Mouse (Mus musculus) urinary bladder, adult 18-20 months (tissue): ENCODE results near the gene Lrp6.

ENCODE experiments used
- DNase-seq, 2 experiments: peaks; one replicate each; pipeline ENCODE4 v3.0.0; 2022; ENCODE audit warnings: low spot score in 2 of 2, mixed read lengths in 2 of 2

Lrp6 gene

GRCm38 (mm10) chr6:134575288-134575741 is 8.6 kb upstream of the Lrp6 start:
- no peak for DNase-seq

DNA sequence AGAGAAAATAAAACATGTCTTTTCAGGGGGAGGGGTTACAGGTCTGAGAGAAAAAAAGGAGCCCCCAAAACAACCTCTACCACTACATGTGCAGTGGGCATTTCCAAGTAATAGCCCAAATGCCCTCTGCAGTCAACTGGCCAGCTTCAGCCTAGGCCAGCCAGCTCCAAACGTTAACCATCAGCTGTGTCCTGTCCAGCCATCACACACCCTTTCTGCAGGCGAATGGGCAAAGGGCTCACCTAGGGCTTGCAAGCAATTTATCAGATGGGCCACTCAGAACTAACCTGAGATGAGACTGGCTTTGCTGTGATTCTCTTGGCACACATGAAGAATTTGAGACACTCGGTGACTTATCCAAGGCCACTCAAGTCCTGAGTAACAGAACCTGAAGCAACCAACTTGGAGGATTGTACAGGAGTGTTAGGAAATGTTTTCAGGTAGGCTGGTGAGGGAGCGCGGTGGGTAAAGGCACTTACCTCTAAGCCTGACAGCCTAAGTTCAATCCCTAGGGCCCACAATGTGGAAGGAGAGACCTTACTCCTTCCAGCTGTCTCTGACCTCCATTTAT is 1.3 kb upstream of the Lrp6 start:
- DNase-seq = no peak

- peak in 1 of 2 experiments; percentile 25 for DNase-seq
Measured at GRCm38 (mm10) chr6:134566248-134566817, 432 bp downstream of the Lrp6 start.

DNA sequence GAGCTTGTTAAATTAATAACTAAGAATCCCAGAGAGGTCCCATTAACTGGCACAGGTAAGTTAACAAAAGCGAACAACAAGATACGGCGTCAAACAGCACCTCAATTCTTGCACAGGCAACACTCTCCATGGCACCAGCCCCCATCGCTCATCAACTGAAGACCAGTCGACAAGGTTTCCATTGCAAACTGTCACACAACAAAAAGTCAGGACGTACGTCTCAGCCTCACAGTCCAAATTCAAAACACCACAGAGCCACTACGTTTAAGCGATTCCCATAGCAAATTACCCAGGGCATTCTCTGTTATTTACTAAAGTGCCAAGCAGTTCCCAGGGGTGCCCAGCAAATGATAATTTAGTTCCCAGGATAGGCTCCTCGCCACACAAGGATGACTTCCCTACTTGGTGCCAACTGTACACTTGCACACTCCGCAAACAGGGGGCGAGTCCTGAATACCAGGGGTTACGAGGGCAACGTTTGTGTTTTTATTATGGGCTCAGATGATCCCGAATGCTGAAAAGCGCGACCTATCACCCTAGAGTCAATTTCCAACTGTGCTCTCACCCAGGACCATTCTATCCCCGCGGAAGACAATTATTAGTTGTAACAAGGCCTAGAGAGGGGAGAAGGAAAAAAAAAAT is 1.0 kb downstream of the Lrp6 start:
- no peak for DNase-seq

- DNase-seq = no peak
Measured at GRCm38 (mm10) chr6:134564539-134564938, 2.2 kb downstream of the Lrp6 start.

- no peak for DNase-seq
Measured at GRCm38 (mm10) chr6:134559635-134560034, 7.1 kb downstream of the Lrp6 start.

DNA sequence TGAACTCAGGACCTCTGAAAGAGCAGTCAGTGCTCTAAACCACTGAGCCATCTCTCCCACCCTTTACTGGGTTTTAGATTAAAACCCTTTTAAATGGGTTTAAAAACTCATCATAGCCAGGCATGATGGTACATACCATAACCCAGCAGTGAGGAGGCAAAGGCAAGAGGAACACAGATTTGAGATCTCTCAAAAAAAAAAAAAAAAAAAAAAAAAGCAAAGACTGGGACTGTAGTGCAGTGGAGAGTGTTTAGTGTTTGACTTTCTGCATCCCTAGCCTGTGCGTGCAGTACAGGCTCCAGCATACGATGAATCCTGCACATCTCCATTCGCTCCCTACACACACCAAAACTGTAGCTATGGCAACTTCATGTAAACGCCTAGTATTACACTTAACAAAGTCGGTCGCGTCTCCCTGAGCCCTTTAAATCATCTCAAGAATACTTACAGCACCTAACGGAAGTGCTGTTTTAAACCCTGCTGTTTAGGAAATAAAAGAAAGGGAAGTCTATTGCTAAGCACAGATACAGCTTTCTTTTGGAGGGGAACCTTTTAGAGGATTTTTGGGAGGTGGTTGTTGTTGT is 8.1 kb downstream of the Lrp6 start:
- no peak for DNase-seq

- DNase-seq = no peak
Measured at GRCm38 (mm10) chr6:134557043-134557442, 9.7 kb downstream of the Lrp6 start.

DNA sequence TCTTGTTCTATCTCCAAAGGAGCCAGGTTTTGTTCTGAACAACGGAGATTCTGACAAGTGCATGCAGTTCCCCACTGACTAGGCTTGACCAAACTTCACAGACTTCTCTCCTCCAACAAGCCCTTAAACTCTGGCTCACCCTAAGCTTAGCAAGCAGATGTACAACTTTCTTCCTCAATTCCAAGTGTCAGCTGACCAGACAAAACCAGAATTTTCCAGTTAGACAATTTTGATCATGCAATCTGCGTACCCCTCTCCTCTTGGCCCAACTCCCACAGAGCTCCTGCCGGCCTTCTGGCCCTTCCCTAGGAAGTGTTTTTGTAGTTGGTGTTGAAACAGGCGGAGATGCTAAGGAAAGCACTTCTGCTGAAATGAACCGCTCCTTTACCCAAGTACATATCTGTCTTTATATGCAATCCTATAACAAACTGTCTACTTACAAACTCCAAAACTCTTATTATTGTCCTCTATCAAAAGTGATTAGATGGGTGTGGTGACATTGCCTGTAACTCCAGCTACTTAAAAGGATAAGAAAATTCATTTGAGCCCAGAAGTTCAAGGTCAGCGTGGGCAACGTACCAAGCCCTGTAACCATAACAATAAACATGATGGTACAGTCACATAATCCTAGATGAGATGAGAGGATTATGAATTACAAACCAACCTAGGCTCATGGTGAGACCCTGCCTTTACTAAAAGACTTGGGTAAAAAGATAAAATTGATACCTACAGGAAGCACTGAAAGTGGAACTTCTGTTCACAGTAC is 10.4 kb downstream of the Lrp6 start:
- DNase-seq = no peak

- no peak for DNase-seq
Measured at GRCm38 (mm10) chr6:134555178-134555577, 11.6 kb downstream of the Lrp6 start.

GRCm38 (mm10) chr6:134554230-134554629 is 12.5 kb downstream of the Lrp6 start:
- no peak for DNase-seq

- DNase-seq = no peak
Measured at GRCm38 (mm10) chr6:134551007-134551406, 15.8 kb downstream of the Lrp6 start.

GRCm38 (mm10) chr6:134550396-134550795 is 16.4 kb downstream of the Lrp6 start:
- no peak for DNase-seq

DNA sequence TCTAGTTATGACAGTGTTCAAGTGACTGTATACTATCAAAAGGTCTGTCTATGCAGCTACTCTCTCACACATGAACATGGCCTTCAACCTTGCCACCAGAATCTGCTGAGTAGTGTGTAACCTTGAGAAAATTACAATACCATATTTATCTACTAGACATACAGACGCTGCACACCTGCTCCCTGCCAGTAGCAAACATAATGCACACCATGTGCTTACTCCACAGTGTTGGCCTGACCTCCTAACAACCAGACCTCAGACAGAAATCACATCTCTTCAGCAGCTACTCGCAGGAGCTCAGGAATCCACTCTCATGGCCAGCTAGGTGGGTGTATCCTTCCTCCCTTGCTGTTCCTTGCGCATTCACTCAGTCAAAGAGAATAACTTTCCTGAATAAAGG is 21.9 kb downstream of the Lrp6 start:
- no peak for DNase-seq

- no peak for DNase-seq
Measured at GRCm38 (mm10) chr6:134544093-134544492, 22.7 kb downstream of the Lrp6 start.

DNA sequence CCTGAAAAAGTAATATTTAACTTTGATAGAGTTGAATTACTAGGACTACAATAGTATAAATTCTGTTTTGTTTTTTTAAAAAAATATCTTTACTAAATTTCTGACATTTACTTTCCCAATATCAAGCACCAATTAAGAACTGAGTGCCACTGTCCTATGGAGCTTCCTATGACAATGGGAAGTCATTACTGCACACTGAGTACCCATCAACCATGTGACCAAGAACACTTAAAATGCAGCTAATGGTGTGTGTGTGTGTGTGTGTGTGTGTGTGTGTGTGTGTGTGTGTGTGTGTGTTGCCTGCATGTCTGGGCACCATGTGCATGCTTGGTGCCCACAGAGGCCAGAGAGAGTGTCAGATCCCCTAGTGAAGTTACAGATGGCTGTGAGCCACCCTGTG is 23.2 kb downstream of the Lrp6 start:
- no peak for DNase-seq

GRCm38 (mm10) chr6:134542374-134542773 is 24.4 kb downstream of the Lrp6 start:
- no peak for DNase-seq

- no peak for DNase-seq
Measured at GRCm38 (mm10) chr6:134540161-134540560, 26.6 kb downstream of the Lrp6 start.

DNA sequence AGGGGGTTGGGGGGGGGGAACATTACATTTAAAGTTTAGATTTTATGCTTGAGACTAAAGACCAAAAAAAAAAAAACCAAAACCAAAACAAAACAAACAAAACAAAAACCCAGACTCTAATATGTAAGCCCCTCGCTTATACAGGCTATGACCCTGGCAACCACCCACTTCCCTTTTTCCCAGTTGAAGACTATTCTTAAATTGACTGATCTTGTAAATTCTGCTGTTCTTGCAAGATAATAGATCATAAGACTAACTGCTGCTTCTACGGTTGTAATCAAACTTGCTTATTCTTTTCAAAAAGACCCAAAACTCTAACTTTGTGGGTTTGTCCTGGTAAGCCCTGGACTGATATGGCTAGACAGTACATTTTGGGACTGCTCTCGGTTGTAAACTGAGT is 27.3 kb downstream of the Lrp6 start:
- DNase-seq = no peak

- DNase-seq = no peak
Measured at GRCm38 (mm10) chr6:134538805-134539204, 28.0 kb downstream of the Lrp6 start.

GRCm38 (mm10) chr6:134537461-134538117 is 29.2 kb downstream of the Lrp6 start:
- DNase-seq = no peak

DNA sequence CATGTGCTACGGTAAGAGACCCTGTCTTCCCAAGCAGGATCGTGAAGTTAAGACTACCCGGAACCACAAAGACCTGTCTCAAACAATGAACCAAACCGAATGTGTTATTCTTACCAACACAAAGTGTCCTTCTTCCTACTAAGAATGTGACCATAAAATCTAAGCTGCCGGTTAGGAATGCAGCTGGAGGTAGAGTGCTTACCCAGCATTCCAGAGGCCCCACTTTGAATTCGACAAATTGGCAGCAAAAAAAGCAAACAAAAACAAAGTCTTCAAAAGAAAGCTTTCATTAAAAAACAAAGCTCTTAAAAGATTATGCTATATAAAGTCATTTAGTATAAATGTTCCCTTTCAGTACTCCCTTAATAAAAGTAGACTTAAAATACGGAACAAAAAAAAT is 31.6 kb downstream of the Lrp6 start:
- no peak for DNase-seq
